15 mouse cellular contexts compared by ENCODE assay signal in genomic region chr12:117214272-117214671, GRCm38 (mm10).
A peak's percentile ranks its signal among the peaks of the same experiment; 100 is the strongest.
DNase-seq lines count a peak whose midpoint lies in the region; ATAC-seq and TF ChIP-seq lines count a peak whose summit lies in the region.
"Had no signal": no experiment of that assay in that cellular context is flagged by ENCODE, and none has a peak within 500 bp of the region (broad histone marks: within the 10 kb centered on the region; RNA-seq: fewer than 3 reads in every experiment).

No protein-coding gene starts in this region.

- H3K36me3 ChIP-seq in hindbrain, embryonic 16.5 days (ENCODE audit: control insufficient read depth, insufficient read depth, low read length), result 0 out of 2 replicates have a peak, but pooled peaks cover 2% of the 10 kb centered on the region
- H3K36me3 ChIP-seq in hindbrain, postnatal 0 days (ENCODE audit: insufficient read depth, low read length), result no peaks in the 10 kb centered on the region
- H3K36me3 ChIP-seq in stomach, embryonic 16.5 days (ENCODE audit: control insufficient read depth, insufficient read depth, low read length), result no peaks in the 10 kb centered on the region
- no peaks in the 10 kb centered on the region for H3K36me3 ChIP-seq in stomach, postnatal 0 days (ENCODE audit: control insufficient read depth, insufficient read depth, low read length)
- H3K36me3 ChIP-seq in midbrain, embryonic 15.5 days (replicated peaks), result peaks cover 19% of the 10 kb centered on the region; the same call in 1 of the 2 replicates
- H3K36me3 ChIP-seq in intestine, embryonic 15.5 days, result no peaks in the 10 kb centered on the region
- H3K36me3 ChIP-seq: embryonic facial prominence, embryonic 13.5 days; limb, embryonic 12.5 days had no signal

- no peak overlapping the region for H3K9ac ChIP-seq in hindbrain, embryonic 16.5 days (ENCODE audit: low read depth, low read length)
- H3K9ac ChIP-seq in hindbrain, postnatal 0 days (replicated peaks; ENCODE audit: low read length), result no peak overlapping the region
- H3K9ac ChIP-seq in stomach, embryonic 16.5 days (ENCODE audit: low read length), result no peak overlapping the region
- no peak overlapping the region for H3K9ac ChIP-seq in stomach, postnatal 0 days (ENCODE audit: low read length)
- H3K9ac ChIP-seq in midbrain, embryonic 15.5 days, result no peak overlapping the region
- no peak overlapping the region for H3K9ac ChIP-seq in intestine, embryonic 15.5 days
- H3K9ac ChIP-seq: embryonic facial prominence, embryonic 13.5 days; limb, embryonic 12.5 days; liver, postnatal 0 days; neural tube, embryonic 13.5 days had no signal

- no peak overlapping the region for H3K27ac ChIP-seq in hindbrain, embryonic 16.5 days (ENCODE audit: low read depth, low read length)
- no peak overlapping the region for H3K27ac ChIP-seq in hindbrain, postnatal 0 days
- H3K27ac ChIP-seq in stomach, embryonic 16.5 days (ENCODE audit: low read length), result no peak overlapping the region
- no peak overlapping the region for H3K27ac ChIP-seq in stomach, postnatal 0 days (replicated peaks)
- H3K27ac ChIP-seq in midbrain, embryonic 15.5 days, result peak overlapping the region; percentile 57
- no peak overlapping the region for H3K27ac ChIP-seq in intestine, embryonic 15.5 days
- H3K27ac ChIP-seq: embryonic facial prominence, embryonic 13.5 days; limb, embryonic 12.5 days; neural tube, embryonic 13.5 days had no signal

- DNase-seq in hindbrain, postnatal 0 days (ENCODE audit: low spot score), result no peak
- no peak for DNase-seq in stomach, postnatal 0 days (ENCODE audit: low spot score)
- DNase-seq in gastrocnemius, postnatal 10 days, result no peak
- DNase-seq: heart, postnatal 10 days; kidney, adult 18-20 months; liver, postnatal 0 days; retina, postnatal 1 day; thymus, postnatal 36 days had no signal

- H3K4me2 ChIP-seq in hindbrain, embryonic 16.5 days (ENCODE audit: low read length), result no peak overlapping the region
- no peak overlapping the region for H3K4me2 ChIP-seq in hindbrain, postnatal 0 days (ENCODE audit: low read depth, low read length)
- H3K4me2 ChIP-seq in stomach, embryonic 16.5 days (ENCODE audit: low read depth, low read length), result no peak overlapping the region
- no peak overlapping the region for H3K4me2 ChIP-seq in stomach, postnatal 0 days (replicated peaks; ENCODE audit: low read depth)
- no peak overlapping the region for H3K4me2 ChIP-seq in midbrain, embryonic 15.5 days
- no peak overlapping the region for H3K4me2 ChIP-seq in intestine, embryonic 15.5 days (replicated peaks)
- H3K4me2 ChIP-seq: embryonic facial prominence, embryonic 13.5 days; limb, embryonic 12.5 days; neural tube, embryonic 13.5 days had no signal

- H3K9me3 ChIP-seq in hindbrain, embryonic 16.5 days (ENCODE audit: control insufficient read depth, low read length), result no peaks in the 10 kb centered on the region
- no peaks in the 10 kb centered on the region for H3K9me3 ChIP-seq in hindbrain, postnatal 0 days (ENCODE audit: low read length)
- no peaks in the 10 kb centered on the region for H3K9me3 ChIP-seq in stomach, embryonic 16.5 days (replicated peaks; ENCODE audit: control insufficient read depth, low read length)
- no peaks in the 10 kb centered on the region for H3K9me3 ChIP-seq in stomach, postnatal 0 days (ENCODE audit: control insufficient read depth, low read length)
- no peaks in the 10 kb centered on the region for H3K9me3 ChIP-seq in midbrain, embryonic 15.5 days
- no peaks in the 10 kb centered on the region for H3K9me3 ChIP-seq in intestine, embryonic 15.5 days
- H3K9me3 ChIP-seq: embryonic facial prominence, embryonic 13.5 days; limb, embryonic 12.5 days; neural tube, embryonic 13.5 days had no signal

- no peak for TF ChIP-seq CTCF in hindbrain, postnatal 0 days (IDR thresholded peaks at IDR 0.05; ENCODE audit: low read depth)
- no peak for TF ChIP-seq CTCF in stomach, postnatal 0 days (IDR thresholded peaks at IDR 0.05; ENCODE audit: low read depth)

- H3K27me3 ChIP-seq in hindbrain, embryonic 16.5 days (replicated peaks; ENCODE audit: control insufficient read depth, insufficient read depth, low read length), result no peaks in the 10 kb centered on the region
- H3K27me3 ChIP-seq in hindbrain, postnatal 0 days (ENCODE audit: insufficient read depth, low read length), result no peaks in the 10 kb centered on the region
- no peaks in the 10 kb centered on the region for H3K27me3 ChIP-seq in stomach, embryonic 16.5 days (ENCODE audit: control insufficient read depth, insufficient read depth, low read length)
- H3K27me3 ChIP-seq in stomach, postnatal 0 days (ENCODE audit: control insufficient read depth, insufficient read depth, low read length), result no peaks in the 10 kb centered on the region
- no peaks in the 10 kb centered on the region for H3K27me3 ChIP-seq in midbrain, embryonic 15.5 days (replicated peaks)
- H3K27me3 ChIP-seq in intestine, embryonic 15.5 days (replicated peaks), result no peaks in the 10 kb centered on the region
- H3K27me3 ChIP-seq: embryonic facial prominence, embryonic 13.5 days; limb, embryonic 12.5 days; neural tube, embryonic 13.5 days had no signal

- H3K4me1 ChIP-seq in hindbrain, embryonic 16.5 days (ENCODE audit: control insufficient read depth, insufficient read depth, low read depth, low read length), result peaks cover 2% of the 10 kb centered on the region; the same call in 1 of the 2 replicates
- 0 out of 2 replicates have a peak, but pooled peaks cover 3% of the 10 kb centered on the region for H3K4me1 ChIP-seq in hindbrain, postnatal 0 days (ENCODE audit: insufficient read depth, low read length)
- H3K4me1 ChIP-seq in stomach, embryonic 16.5 days (ENCODE audit: control insufficient read depth, insufficient read depth, low read length), result no peaks in the 10 kb centered on the region
- no peaks in the 10 kb centered on the region for H3K4me1 ChIP-seq in stomach, postnatal 0 days (replicated peaks; ENCODE audit: control insufficient read depth, insufficient read depth)
- peaks cover 4% of the 10 kb centered on the region for H3K4me1 ChIP-seq in midbrain, embryonic 15.5 days
- H3K4me1 ChIP-seq in intestine, embryonic 15.5 days (replicated peaks), result no peaks in the 10 kb centered on the region
- H3K4me1 ChIP-seq: limb, embryonic 12.5 days had no signal

- 68% methylated on average over 4 of the region's 4 CpGs for WGBS in hindbrain, embryonic 16.5 days
- WGBS in hindbrain, postnatal 0 days, result 51% methylated on average over 4 of the region's 4 CpGs
- WGBS in stomach, embryonic 16.5 days, result 64% methylated on average over 4 of the region's 4 CpGs
- 60% methylated on average over 4 of the region's 4 CpGs for WGBS in stomach, postnatal 0 days
- 79% methylated on average over 4 of the region's 4 CpGs for WGBS in midbrain, embryonic 15.5 days
- 71% methylated on average over 4 of the region's 4 CpGs for WGBS in intestine, embryonic 15.5 days

- no peak for TF ChIP-seq EP300 in stomach, postnatal 0 days (optimal IDR thresholded peaks at IDR 0.05)

- ATAC-seq in hindbrain, embryonic 16.5 days, result 0 out of 2 replicates have a peak, but pooled peaks have one; percentile 13
- no peak for ATAC-seq in hindbrain, postnatal 0 days
- 0 out of 2 replicates have a peak, but pooled peaks have one; percentile 23 for ATAC-seq in stomach, embryonic 16.5 days (ENCODE audit: insufficient read depth, low FRiP score)
- ATAC-seq in stomach, postnatal 0 days (ENCODE audit: low FRiP score, low TSS enrichment), result no peak
- ATAC-seq in midbrain, embryonic 15.5 days (replicated peaks), result 0 out of 2 replicates have a peak, but pooled peaks have one; percentile 5
- ATAC-seq in intestine, embryonic 15.5 days, result no peak
- ATAC-seq: liver, postnatal 0 days had no signal

- H3K4me3 ChIP-seq in hindbrain, embryonic 16.5 days (ENCODE audit: low read length), result no peak overlapping the region
- no peak overlapping the region for H3K4me3 ChIP-seq in hindbrain, postnatal 0 days (ENCODE audit: low read length)
- no peak overlapping the region for H3K4me3 ChIP-seq in stomach, embryonic 16.5 days (replicated peaks; ENCODE audit: low read length)
- no peak overlapping the region for H3K4me3 ChIP-seq in stomach, postnatal 0 days (ENCODE audit: low read depth, low read length)
- no peak overlapping the region for H3K4me3 ChIP-seq in midbrain, embryonic 15.5 days
- H3K4me3 ChIP-seq in intestine, embryonic 15.5 days (replicated peaks), result no peak overlapping the region
- H3K4me3 ChIP-seq: embryonic facial prominence, embryonic 13.5 days; limb, embryonic 12.5 days; neural tube, embryonic 13.5 days had no signal

Comparison
In these comparisons a context has a peak if more than half of its experiments do, and no peak if none do; other contexts are left out.
1. ATAC-seq: peak in hindbrain, embryonic 16.5 days (single experiment), stomach, embryonic 16.5 days (single experiment) and midbrain, embryonic 15.5 days (single experiment); none in hindbrain, postnatal 0 days (single experiment), stomach, postnatal 0 days (single experiment) and intestine, embryonic 15.5 days (single experiment).